Mouse (Mus musculus): ENCODE data around the gene Sfn.

DNA sequence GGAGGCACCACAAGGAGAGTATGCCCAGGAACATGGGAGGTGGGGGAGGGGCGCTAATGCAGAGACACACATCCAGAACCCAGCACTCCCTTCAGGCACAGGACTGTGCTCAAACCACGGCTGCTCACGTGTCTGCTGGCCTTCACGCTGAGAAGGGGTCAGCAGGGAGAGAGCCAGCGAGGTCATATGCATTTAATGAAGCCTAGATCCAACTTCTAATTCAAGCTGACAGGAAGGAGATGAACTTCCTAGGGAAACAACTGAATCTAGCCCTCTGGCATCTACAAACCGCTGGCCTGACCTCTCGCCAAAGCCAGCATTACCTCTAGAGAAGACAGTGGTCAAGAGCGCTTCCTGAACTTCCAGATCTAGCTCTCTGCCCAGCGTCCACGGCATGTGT is 13.4 kb upstream of the Sfn start:
- TF ChIP-seq CTCF (IDR thresholded peaks at IDR 0.05; ENCODE audit: low read depth) (no peak), EP300 (IDR thresholded peaks at IDR 0.05; ENCODE audit: low read depth) (no peak)
